Mouse (Mus musculus): Measurements from ENCODE around the gene Nkd1. TPM values are rescaled to one million over a fixed set of nuclear protein-coding genes. Genes with fewer than 3 reads are reported as not detected.

Gene Nkd1
- polyA plus RNA-seq, 1 experiment from 2014 or later: 2.5 TPM

- H3K27ac ChIP-seq (ENCODE audit: low read depth): no peak overlapping the region
- peak overlapping the region; percentile 85 for H3K4me2 ChIP-seq (ENCODE audit: low read depth, low read length)
- no peaks in the 10 kb centered on the region for H3K36me3 ChIP-seq (replicated peaks; ENCODE audit: insufficient read depth, low read length)
- no peak for ATAC-seq
- no peak overlapping the region for H3K9ac ChIP-seq (replicated peaks)
- H3K4me3 ChIP-seq (ENCODE audit: low read depth, low read length): 0 out of 2 replicates have a peak overlapping the region, but pooled peaks have one; percentile 51
- no peaks in the 10 kb centered on the region for H3K9me3 ChIP-seq (ENCODE audit: low read length)
- TF ChIP-seq EP300 (IDR thresholded peaks at IDR 0.05; ENCODE audit: low read depth) (no peak), CTCF (IDR thresholded peaks at IDR 0.05; ENCODE audit: low read depth) (no peak)
- H3K27me3 ChIP-seq (ENCODE audit: insufficient read depth, low read length): peaks cover 35% of the 10 kb centered on the region
- peaks cover 8% of the 10 kb centered on the region for H3K4me1 ChIP-seq (ENCODE audit: insufficient read depth)
- no peak for DNase-seq
- WGBS (ENCODE audit: insufficient replicate concordance): 50% methylated on average over 5 of the region's 5 CpGs
Measured at GRCm38 (mm10) chr8:88522433-88523030, 1.4 kb downstream of the Nkd1 start.

- Histone ChIP-seq H3K9ac (replicated peaks) (no peak overlapping the region), H3K9me3 (ENCODE audit: low read length) (no peaks in the 10 kb centered on the region), H3K27me3 (ENCODE audit: insufficient read depth, low read length) (peaks cover 35% of the 10 kb centered on the region), H3K4me1 (ENCODE audit: insufficient read depth) (peaks cover 8% of the 10 kb centered on the region), H3K4me3 (ENCODE audit: low read depth, low read length) (no peak overlapping the region), H3K27ac (ENCODE audit: low read depth) (no peak overlapping the region), H3K4me2 (ENCODE audit: low read depth, low read length) (no peak overlapping the region), H3K36me3 (replicated peaks; ENCODE audit: insufficient read depth, low read length) (no peaks in the 10 kb centered on the region)
- no peak for ATAC-seq
- DNase-seq: no peak
- TF ChIP-seq CTCF (IDR thresholded peaks at IDR 0.05; ENCODE audit: low read depth) (no peak), EP300 (IDR thresholded peaks at IDR 0.05; ENCODE audit: low read depth) (no peak)
- WGBS (ENCODE audit: insufficient replicate concordance): 64% methylated on average over 4 of the region's 4 CpGs
Measured at GRCm38 (mm10) chr8:88523621-88524020, 2.5 kb downstream of the Nkd1 start.

DNA sequence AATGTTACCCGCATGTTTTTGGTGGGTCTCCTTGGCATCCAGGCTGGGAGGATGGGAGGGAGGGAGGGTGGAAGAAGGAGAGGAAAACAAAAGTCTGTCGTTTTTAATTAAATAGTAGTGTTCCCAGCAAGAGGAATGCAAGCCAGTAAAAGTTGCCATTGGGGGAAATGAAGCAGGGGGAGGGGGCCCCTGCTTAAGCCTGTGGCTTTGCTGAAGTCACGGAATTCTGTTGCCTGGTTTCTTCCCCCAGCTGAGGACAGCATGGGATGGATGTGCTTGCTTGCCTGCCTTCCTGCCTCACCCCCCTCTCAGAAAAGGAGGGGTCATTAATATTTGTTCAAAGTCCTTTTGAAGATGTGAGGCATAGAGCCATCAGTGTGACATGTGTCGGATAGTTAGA lies 3.0 kb downstream of the Nkd1 start:
- no peak overlapping the region for H3K4me2 ChIP-seq (ENCODE audit: low read depth, low read length)
- no peak for ATAC-seq

GRCm38 (mm10) chr8:88524851-88525250 lies 3.7 kb downstream of the Nkd1 start:
- WGBS (ENCODE audit: insufficient replicate concordance): 67% methylated on average over 7 of the region's 7 CpGs
- H3K27me3 ChIP-seq (ENCODE audit: insufficient read depth, low read length): peaks cover 29% of the 10 kb centered on the region

More for the DNA sequence above, 3.0 kb downstream of the Nkd1 start:
- peaks cover 35% of the 10 kb centered on the region for H3K27me3 ChIP-seq (ENCODE audit: insufficient read depth, low read length)
- no peak overlapping the region for H3K27ac ChIP-seq (ENCODE audit: low read depth)
- H3K36me3 ChIP-seq (replicated peaks; ENCODE audit: insufficient read depth, low read length): no peaks in the 10 kb centered on the region
- H3K9ac ChIP-seq (replicated peaks): no peak overlapping the region
- H3K9me3 ChIP-seq (ENCODE audit: low read length): no peaks in the 10 kb centered on the region
- no peak for TF ChIP-seq EP300 (IDR thresholded peaks at IDR 0.05; ENCODE audit: low read depth)
- TF ChIP-seq CTCF (IDR thresholded peaks at IDR 0.05; ENCODE audit: low read depth): no peak
- no peak overlapping the region for H3K4me3 ChIP-seq (ENCODE audit: low read depth, low read length)
- no peak for DNase-seq
- 53% methylated on average over 4 of the region's 4 CpGs for WGBS (ENCODE audit: insufficient replicate concordance)
- peaks cover 8% of the 10 kb centered on the region for H3K4me1 ChIP-seq (ENCODE audit: insufficient read depth)

DNA sequence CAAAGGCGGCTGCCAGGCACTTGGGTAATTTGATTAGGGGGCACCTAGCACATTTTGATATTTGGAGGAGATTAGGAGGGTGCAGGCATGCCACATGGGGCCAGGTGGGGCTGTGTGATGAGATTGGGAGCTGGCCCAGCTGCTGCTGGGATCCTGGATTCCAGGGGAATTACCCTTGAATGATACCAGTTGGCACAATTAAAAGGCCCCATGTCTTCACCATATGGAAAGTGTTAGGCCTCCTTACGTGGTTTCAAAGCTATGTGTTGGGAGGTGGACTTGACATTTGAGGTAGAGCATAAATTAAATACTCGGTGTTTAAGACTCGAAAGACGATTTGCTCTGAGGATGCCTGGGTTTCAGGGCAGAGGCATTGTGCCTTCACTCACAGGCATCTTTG lies 5.1 kb downstream of the Nkd1 start:
- Histone ChIP-seq H3K9me3 (ENCODE audit: low read length) (no peaks in the 10 kb centered on the region), H3K9ac (replicated peaks) (no peak overlapping the region), H3K27ac (ENCODE audit: low read depth) (no peak overlapping the region), H3K36me3 (replicated peaks; ENCODE audit: insufficient read depth, low read length) (no peaks in the 10 kb centered on the region), H3K4me2 (ENCODE audit: low read depth, low read length) (no peak overlapping the region), H3K4me1 (ENCODE audit: insufficient read depth) (peaks cover 4% of the 10 kb centered on the region; the same call in 1 of the 2 replicates), H3K4me3 (ENCODE audit: low read depth, low read length) (no peak overlapping the region), H3K27me3 (ENCODE audit: insufficient read depth, low read length) (peaks cover 17% of the 10 kb centered on the region)
- no peak for TF ChIP-seq EP300 (IDR thresholded peaks at IDR 0.05; ENCODE audit: low read depth)
- no peak for TF ChIP-seq CTCF (IDR thresholded peaks at IDR 0.05; ENCODE audit: low read depth)
- WGBS (ENCODE audit: insufficient replicate concordance): 78% methylated on average over 5 of the region's 5 CpGs
- DNase-seq: no peak
- ATAC-seq: no peak

More at GRCm38 (mm10) chr8:88524851-88525250, 3.7 kb downstream of the Nkd1 start:
- no peak for ATAC-seq
- DNase-seq: no peak
- no peaks in the 10 kb centered on the region for H3K36me3 ChIP-seq (replicated peaks; ENCODE audit: insufficient read depth, low read length)
- no peak overlapping the region for H3K4me3 ChIP-seq (ENCODE audit: low read depth, low read length)
- peaks cover 8% of the 10 kb centered on the region for H3K4me1 ChIP-seq (ENCODE audit: insufficient read depth)
- TF ChIP-seq EP300 (IDR thresholded peaks at IDR 0.05; ENCODE audit: low read depth) (no peak), CTCF (IDR thresholded peaks at IDR 0.05; ENCODE audit: low read depth) (no peak)
- H3K4me2 ChIP-seq (ENCODE audit: low read depth, low read length): no peak overlapping the region
- no peaks in the 10 kb centered on the region for H3K9me3 ChIP-seq (ENCODE audit: low read length)
- H3K9ac ChIP-seq (replicated peaks): no peak overlapping the region
- no peak overlapping the region for H3K27ac ChIP-seq (ENCODE audit: low read depth)

GRCm38 (mm10) chr8:88528186-88528585 lies 7.0 kb downstream of the Nkd1 start:
- no peak overlapping the region for H3K4me2 ChIP-seq (ENCODE audit: low read depth, low read length)
- no peak overlapping the region for H3K9ac ChIP-seq (replicated peaks)
- WGBS (ENCODE audit: insufficient replicate concordance): 71% methylated on average over 9 of the region's 9 CpGs
- H3K27me3 ChIP-seq (ENCODE audit: insufficient read depth, low read length): no peaks in the 10 kb centered on the region
- H3K4me1 ChIP-seq (ENCODE audit: insufficient read depth): no peaks in the 10 kb centered on the region
- ATAC-seq (no peak), DNase-seq (no peak)
- no peak for TF ChIP-seq EP300 (IDR thresholded peaks at IDR 0.05; ENCODE audit: low read depth)
- TF ChIP-seq CTCF (IDR thresholded peaks at IDR 0.05; ENCODE audit: low read depth): no peak
- H3K36me3 ChIP-seq (replicated peaks; ENCODE audit: insufficient read depth, low read length): no peaks in the 10 kb centered on the region
- no peak overlapping the region for H3K27ac ChIP-seq (ENCODE audit: low read depth)
- H3K9me3 ChIP-seq (ENCODE audit: low read length): no peaks in the 10 kb centered on the region
- H3K4me3 ChIP-seq (ENCODE audit: low read depth, low read length): no peak overlapping the region

Measured in liver, postnatal 0 days (tissue).